Mouse (Mus musculus) frontal cortex, postnatal 36 days (tissue): Measurements from ENCODE around the gene Zdhhc14.

Experiments
- DNase-seq, 2 experiments: peaks; one replicate each; pipeline ENCODE4 v3.0.0; 2022; ENCODE audit warnings: low spot score in 2 of 2

Zdhhc14 gene

GRCm38 (mm10) chr17:5553556-5553955 lies 61.2 kb downstream of the Zdhhc14 start:
- no peak for DNase-seq

GRCm38 (mm10) chr17:5554573-5554972 lies 62.2 kb downstream of the Zdhhc14 start:
- DNase-seq = no peak

DNA sequence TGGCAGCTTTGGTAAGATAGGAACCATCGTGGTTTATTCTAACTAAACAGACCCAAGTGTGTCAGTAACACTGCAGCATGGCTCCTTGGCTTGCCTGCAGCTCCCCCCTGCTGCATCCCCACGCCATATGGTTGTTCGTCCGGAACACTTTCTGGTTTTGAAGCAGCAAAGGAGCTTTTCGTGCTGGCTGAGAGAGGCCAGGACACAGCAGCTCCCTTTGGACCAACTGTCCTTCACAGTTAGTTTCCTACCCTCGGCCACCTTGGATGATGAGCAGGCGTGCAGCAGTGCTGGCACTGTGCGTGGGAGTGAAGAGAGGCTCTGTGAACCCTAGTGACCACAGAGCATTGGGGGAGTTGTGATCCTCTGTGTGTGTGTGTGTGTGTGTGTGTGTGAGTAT lies 64.2 kb downstream of the Zdhhc14 start:
- no peak for DNase-seq

GRCm38 (mm10) chr17:5560212-5560611 lies 67.9 kb downstream of the Zdhhc14 start:
- DNase-seq = no peak

DNA sequence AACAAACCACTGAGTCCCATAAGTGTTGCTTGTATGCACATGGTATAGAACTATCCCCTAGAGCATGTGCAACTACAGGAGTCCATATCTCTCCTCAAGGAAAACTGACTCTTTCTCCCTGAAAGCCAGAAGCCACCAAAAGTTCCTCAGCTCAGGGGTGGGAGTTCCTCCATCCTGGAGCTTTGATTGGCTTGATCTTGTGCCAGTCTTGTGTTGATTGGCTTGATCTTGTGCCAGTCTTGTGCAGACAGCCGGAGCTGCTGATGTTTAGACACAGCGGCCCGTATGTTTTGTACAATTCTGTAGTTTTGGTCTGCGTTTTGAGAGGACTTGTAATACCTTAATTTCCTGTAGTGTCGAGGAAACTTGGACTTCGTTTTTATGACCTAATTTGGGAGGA lies 70.8 kb downstream of the Zdhhc14 start:
- no peak for DNase-seq

DNA sequence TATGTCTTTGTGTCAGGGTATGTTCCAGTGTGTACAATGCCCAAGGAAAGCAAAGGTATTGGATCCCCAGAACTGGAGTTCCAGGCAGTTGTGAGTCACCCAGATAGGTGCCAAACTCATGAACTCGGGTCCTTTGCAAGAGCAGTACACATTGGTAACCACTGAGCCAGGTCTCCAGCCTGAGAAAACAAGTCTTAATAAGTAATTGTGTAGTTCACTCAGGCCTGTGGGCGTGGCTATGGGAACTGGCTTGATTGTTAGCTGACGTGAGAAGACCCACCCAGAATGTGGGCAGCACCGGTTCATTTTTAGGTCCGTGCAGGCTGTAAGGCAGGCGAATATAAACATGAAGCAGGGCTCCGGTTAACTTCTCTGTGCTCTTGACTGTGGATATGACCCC lies 73.6 kb downstream of the Zdhhc14 start:
- no peak for DNase-seq

- DNase-seq = no peak
Observed at GRCm38 (mm10) chr17:5567943-5568342, 75.6 kb downstream of the Zdhhc14 start.

GRCm38 (mm10) chr17:5569131-5570030 lies 77.0 kb downstream of the Zdhhc14 start:
- no peak for DNase-seq

- DNase-seq = no peak
Observed at GRCm38 (mm10) chr17:5572096-5572730, 79.9 kb downstream of the Zdhhc14 start.

GRCm38 (mm10) chr17:5572745-5573420 lies 80.5 kb downstream of the Zdhhc14 start:
- DNase-seq = no peak

GRCm38 (mm10) chr17:5574672-5575071 lies 82.3 kb downstream of the Zdhhc14 start:
- no peak for DNase-seq

DNA sequence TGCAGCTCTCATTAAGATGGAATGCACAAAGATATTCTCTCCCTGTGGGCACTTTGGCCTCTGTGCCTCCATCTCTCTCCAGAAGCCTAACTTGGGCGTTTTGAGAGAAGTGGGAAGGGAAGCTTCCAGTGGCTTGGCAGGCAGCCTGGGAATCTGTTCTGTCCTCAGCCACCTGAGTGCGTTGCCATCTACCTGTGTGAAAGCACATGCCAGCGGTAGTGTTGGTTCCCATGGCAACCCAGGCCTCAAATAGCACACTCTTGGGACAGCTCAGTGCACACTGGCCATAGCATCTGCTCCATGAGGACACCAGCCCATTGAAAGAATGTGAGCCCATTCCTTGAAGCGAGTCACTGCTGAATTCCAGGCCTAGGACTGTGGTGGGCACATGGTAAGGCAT lies 83.2 kb downstream of the Zdhhc14 start:
- DNase-seq = no peak

GRCm38 (mm10) chr17:5582232-5582631 lies 89.9 kb downstream of the Zdhhc14 start:
- DNase-seq = no peak

DNA sequence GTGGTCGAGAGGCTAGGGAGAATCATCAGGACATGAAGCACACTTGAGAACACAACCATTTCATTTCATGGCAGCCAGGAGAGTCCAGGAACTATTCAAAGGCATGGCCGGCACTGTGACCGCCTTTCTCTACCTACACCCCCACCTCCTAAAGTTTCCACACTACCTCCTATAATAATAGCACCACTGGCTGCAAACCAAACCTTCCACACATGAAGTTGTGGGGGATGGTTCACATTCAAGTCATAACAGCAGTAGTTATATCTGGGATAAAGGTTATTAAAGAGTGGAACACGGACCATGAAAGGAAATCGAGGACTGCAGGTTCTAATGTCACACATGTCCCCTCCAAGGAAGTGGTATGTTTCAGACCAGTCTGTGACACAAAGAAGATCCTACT lies 90.6 kb downstream of the Zdhhc14 start:
- no peak for DNase-seq

DNA sequence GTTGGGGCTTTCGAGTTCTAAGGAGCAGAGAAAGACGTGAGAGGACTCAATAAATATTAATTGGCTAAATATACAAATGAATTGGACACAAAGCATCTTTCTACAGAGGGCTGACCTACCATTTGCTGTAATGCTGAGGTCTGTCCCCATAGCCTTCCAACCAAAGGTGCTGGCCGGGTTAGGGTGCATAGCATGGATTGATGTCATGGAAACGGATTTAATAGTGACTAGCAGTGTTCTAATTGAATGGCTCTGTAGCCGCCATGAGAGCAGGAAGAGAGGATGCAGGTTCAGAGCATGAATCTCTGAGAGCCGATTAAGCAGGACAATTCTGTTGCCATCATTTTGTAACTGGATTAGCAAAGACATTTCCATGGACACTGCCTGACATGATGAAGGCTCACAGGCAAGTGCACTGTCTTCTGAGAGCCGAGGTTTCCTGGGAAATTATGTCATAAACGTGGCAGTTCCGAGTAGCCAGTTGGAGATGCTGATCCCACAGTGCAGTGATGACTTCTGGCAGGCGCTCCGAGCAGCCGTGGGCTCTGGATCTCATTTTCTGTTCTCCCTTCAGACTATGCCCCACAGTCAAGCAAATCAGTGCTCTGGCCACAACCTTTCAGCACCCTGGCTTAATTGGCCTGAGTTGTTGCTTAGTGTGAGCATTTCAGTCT lies 91.3 kb downstream of the Zdhhc14 start:
- no peak for DNase-seq

DNA sequence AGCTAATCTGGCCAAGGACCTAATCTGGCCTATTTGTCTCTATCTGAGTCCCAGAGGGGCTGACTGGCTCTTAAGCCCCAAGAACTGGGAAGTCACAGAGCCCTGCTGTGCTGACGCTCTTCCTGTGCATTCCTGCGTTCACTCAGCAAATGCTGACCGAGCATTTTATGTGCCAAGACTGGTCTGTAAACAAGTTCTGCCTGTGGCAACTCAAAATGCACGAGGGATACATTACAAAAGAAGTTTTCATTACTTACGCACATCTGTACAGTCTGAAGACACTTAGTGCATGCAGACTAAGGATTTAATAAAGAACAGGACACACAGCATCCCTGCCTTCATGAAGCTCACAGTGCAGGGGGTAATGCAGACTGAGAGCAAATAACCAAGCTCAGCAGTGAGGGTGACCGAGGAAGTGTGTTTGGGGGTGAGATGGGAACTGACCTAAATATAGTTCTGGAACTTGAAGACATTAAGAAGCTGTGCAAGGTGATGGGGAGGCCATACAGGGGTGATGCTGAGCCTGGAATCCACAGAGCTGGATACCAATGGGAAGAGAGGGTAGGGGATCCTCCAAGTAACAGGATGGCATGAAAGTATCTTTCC lies 99.3 kb downstream of the Zdhhc14 start:
- no peak for DNase-seq

DNA sequence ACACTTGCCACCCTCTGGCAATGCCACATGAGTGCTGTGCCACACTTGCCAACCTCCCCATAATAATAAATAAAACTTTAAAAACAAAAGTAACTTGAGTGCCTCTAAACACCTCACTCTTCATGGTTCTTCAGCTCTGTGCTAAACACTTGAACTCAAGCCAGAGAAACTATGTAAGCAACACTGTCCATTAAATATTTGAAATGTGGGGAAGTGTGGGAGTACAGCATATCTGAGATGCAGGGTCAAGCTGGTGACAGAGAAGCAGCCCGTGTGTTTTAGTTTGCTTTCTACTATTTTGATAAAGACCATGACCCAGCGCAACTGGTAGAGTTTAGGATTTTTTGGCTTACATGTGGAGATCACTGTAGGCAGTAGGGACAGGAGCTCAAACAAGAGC lies 100.7 kb downstream of the Zdhhc14 start:
- DNase-seq = no peak

DNA sequence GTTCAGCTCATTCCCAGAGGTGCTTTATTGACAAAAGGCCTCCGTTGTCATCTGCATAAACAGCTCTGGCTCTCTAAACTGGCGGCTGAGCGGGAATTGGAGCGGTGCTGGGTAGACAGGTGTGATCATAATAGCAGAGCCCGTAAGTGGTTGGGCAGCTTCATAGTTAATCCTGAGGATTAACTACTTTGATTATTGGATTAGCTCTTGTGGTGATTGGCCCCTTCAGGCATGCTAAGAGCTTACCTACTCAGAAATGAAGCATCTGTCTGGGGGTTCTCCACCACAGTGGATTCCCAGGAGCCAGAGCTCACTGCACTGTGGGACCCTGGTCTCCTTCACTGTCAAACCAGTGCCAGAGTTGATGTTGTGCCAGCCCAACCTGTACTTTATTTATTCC lies 102.7 kb downstream of the Zdhhc14 start:
- no peak for DNase-seq

DNA sequence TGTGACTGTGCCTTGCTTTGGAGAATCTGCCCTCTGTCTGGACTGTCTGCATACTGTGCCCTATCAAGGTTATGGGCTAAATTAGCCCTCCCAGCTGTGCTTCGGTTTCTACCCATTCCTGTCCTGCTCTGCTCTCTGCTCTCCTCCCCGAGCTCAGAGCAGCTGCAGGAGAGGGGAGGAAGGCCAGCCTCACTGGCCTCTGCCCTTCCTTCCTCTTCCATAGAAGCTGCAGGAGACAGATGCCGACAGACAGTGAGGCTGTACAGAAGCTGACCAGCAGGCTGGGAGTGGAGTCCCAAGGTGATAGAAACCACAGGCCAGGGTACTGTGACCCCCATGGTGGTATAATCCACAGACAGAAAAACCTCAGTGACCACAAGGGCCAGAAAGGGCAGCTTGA lies 104.1 kb downstream of the Zdhhc14 start:
- DNase-seq = no peak

- no peak for DNase-seq
Observed at GRCm38 (mm10) chr17:5598999-5599398, 106.6 kb downstream of the Zdhhc14 start.

GRCm38 (mm10) chr17:5600505-5601027 lies 108.2 kb downstream of the Zdhhc14 start:
- no peak for DNase-seq
